Mouse (Mus musculus): ENCODE results near the gene Gm9780.
"Not testable (repeated sequence)": the region's sequence is repeated elsewhere in the genome, so short reads cannot be mapped to it uniquely, and the experiment has no call there.

Gm9780 gene

DNA sequence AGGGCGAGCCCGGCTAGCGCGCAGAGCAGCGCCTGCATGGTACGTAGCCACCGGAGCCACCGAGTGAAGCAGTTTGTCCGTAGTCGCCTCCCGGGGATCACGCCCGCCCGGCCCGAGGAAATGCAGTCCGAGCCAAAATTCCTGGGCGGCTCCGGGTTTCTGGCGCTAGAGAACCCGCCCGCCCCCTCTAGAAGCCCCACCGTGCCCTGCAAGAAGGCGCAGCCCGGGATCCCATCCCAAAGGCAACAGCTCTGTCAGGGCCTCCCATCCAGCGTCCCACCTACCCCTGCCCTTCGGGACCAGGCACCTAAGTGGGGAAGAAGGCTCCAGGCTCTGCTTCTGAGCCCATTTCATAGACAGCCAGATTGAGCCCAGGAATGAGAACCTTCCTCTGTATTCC is at the start of gene Gm9780:
TSS of gene Gm9780 (minus strand) at position 101 of the 400 bp plus-strand sequence.
- DNase-seq (ENCODE audit: low spot score in 2 of 2): not testable (repeated sequence)

- DNase-seq (ENCODE audit: low spot score in 2 of 2): not testable (repeated sequence)
Observed at GRCm38 (mm10) chr14:26081997-26082396, 39.5 kb upstream of the Gm9780 start, which contains the start of gene Cphx3. TSS of gene Cphx3 (plus strand) at chr14:26082297.

- not testable (repeated sequence) for DNase-seq (ENCODE audit: low spot score in 2 of 2)
Observed at GRCm38 (mm10) chr14:26081216-26081615, 38.7 kb upstream of the Gm9780 start, which contains the start of gene Cphx2. TSS of gene Cphx2 (plus strand) at chr14:26081516.

DNA sequence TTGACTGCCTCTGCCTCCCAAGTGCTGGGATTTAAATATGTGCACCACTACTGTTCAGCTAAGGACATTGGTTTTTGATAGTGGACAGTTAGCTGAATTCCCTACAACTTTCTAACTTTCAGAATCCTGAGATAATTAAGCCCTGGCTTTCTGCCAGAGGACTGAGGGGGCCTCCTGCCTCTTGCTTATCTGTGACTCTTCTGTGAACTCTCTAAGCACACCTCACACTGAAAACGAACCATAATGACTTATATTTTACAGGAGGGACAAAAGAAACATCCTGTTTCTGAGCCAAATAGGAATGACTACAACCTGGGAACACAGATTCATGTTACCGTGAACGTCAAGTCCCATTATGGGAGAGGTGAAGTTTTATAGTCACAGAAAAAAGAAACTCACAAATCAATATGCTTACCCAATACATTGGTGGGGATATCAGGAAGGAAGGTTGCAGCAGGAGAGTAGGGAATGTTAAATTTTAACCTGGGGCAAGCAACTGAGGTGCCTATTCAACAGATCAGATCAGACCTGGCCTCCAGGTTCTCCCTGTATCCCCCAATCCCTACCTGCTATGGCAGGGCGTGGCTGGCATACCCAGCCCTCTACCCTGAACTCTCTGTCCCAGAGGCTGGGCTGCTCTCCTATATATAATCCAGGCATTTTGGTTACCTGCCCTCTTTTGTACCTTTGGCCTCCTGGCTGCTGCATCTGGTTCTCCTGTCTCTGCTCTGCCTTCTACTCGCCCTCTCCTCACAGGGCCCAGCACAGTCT is 34.3 kb upstream of the Gm9780 start:
- DNase-seq (ENCODE audit: low spot score in 2 of 2): not testable (repeated sequence)

GRCm38 (mm10) chr14:26067325-26067633 is 24.8 kb upstream of the Gm9780 start, which contains the start of gene Tmem254c:
TSS of gene Tmem254c (minus strand) at chr14:26067355.
- not testable (repeated sequence) for DNase-seq (ENCODE audit: low spot score in 2 of 2)

- not testable (repeated sequence) for DNase-seq (ENCODE audit: low spot score in 2 of 2)
Observed at GRCm38 (mm10) chr14:26066574-26067324, 24.2 kb upstream of the Gm9780 start.

DNA sequence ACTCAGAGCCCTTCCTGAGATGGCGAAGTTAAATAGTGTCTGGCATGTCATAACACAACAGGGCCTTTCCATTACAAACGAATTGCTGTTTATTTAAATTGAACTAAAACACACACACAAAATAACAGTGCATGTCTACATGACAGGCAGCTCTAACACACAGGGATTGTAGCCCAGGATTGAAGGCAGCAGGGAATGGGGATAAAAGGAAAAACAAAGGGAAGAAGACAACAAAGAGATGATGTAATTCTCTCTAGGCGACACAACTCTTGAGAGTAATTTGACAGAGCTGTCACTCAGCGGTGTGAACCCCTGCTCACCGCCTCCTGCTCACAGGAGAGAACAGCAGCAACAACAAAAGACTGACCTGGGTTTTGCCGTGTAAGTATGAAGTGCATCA is 16.9 kb upstream of the Gm9780 start:
- DNase-seq (ENCODE audit: low spot score in 2 of 2): not testable (repeated sequence)

DNA sequence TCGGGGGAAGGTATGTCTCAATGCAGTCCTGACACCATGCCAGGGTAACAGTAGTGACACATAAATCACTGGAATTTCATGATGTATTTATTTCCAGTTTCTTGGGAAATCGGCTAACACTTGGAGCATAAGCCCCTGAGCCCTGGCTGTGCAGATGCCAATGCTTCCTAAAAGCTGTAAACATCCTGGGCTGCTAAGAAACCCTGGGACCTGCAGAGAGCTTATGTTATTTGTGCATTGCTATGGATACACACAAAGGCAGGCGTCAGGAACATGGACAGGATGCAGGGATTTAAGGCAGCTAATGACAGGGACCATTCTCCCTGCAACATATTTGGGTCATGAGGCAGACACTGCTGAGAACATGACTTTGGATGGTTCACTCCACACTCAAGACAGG is 15.7 kb upstream of the Gm9780 start:
- not testable (repeated sequence) for DNase-seq (ENCODE audit: low spot score in 2 of 2)

DNA sequence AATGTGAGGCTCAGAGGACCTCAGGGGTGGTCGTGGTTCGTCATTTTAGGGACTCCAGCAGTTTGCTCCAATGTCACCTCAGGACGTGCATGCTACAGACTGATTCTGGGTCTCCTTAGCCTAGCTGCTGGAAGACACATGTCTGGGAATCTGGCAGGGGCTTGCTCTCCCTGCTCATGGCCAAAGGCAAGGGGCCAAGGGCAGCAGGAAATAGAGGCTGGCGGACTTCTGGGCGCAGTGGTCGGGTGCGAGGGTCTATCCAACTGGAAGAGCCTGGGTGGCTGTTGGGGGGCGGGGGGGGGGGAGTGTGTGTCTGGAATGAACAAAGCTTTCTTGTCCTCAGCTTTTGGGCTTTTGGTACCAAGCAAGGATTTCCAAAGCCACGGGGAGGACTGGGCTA is 6.3 kb upstream of the Gm9780 start:
- not testable (repeated sequence) for DNase-seq (ENCODE audit: low spot score in 2 of 2)

DNA sequence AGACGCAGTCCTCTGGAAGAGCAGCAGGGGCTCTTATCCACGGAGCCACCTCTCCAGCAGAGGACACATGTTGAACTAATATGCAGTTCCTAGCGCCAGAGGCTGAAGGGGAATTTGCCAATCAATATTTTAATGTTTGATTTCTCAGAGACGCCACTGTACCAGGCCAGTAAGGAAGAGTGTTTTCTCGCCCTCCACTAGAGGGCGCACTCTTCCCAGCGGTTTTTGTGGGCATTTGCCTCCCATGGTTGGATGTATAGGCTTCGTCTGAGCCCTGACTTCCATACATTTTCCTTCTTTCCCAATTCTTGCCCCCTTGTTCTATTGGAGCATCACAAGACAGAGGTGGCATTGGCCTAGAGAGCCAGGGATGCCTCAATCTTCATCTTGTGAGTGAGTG is 4.5 kb upstream of the Gm9780 start:
- DNase-seq (ENCODE audit: low spot score in 2 of 2): not testable (repeated sequence)

GRCm38 (mm10) chr14:26045007-26045406 is 2.5 kb upstream of the Gm9780 start:
- not testable (repeated sequence) for DNase-seq (ENCODE audit: low spot score in 2 of 2)

DNA sequence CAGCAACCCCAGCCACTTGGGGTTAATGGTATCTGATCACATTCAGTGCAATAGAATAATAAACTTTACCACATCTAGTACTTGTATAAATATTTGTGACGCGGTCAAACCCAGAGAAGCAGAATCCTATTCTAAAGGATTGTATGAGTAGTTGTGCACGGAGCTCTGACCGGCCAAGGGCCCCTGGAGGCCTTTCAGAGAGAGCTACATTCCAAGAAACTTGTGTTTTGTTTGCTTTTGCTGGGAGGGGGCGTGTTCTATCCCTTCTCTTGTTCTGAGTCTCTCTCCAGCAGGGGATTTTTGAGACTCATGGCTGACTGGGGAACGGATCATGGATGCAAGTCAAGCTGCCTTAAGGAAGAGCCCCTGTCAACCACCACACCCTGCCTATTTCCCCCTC is 7.1 kb downstream of the Gm9780 start:
- DNase-seq (ENCODE audit: low spot score in 2 of 2): not testable (repeated sequence)

DNA sequence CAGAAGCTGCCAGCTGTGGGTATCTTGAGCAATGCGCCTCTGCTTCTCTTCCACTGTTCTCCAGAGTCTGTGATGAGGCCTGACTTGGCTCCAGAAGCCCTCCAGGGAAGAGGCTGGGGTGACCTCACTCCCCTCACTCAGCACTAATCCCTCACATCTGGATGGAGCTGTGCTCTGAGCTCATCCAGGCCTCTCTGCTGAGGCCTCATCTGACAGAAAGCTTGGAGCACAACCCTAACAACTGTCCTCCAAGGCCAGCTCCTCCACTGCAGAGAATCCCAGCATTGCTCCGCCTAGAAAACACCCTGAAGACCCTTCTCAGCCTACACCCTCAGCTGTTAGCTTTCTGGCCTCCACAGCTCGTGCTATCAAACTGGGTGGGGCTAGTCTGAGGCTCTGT is 8.1 kb downstream of the Gm9780 start:
- DNase-seq (ENCODE audit: low spot score in 2 of 2): not testable (repeated sequence)

DNA sequence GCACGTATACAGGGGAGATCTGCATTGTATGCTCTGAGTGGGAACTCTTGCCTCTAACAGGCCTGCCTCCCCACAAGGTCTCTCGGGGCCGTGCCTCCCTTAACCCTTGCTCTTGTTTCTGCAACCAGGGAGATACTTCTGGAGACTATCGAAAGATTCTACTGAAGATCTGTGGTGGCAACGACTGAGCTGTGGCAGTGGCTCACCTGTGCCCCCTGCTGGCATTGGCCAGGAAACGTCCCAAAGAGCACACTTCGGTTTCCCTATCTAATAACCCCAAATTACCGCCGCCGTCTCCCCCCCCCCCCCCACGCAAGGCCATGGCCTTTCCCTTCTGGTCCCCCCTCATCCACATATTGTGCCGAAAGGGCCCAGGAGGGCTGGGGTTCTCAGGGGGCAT is 16.9 kb downstream of the Gm9780 start:
- not testable (repeated sequence) for DNase-seq (ENCODE audit: low spot score in 2 of 2)

DNA sequence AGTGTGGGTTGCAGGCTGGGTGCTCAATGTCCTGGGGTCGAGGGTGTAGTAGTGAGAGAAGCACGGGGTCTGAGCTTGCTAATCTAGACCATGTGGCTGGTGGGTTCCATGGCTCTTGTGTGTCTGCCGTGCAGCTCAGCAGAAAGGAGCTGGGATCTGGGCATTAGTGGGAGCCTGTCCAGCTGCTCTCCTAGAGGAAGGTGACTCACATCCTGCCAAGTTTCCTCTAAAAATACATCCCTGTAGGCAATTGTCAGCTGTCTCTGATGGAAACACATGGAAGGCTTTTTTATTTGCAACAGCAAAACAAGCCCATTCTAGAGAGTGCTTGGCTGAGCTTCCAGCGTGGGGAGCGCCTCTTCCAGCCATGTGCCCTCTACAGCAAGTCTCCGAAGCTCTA is 19.7 kb downstream of the Gm9780 start:
- DNase-seq (ENCODE audit: low spot score in 2 of 2): not testable (repeated sequence)

- DNase-seq (ENCODE audit: low spot score in 2 of 2): not testable (repeated sequence)
Observed at GRCm38 (mm10) chr14:26021555-26021954, 21.0 kb downstream of the Gm9780 start.

GRCm38 (mm10) chr14:26016414-26016813 is 26.1 kb downstream of the Gm9780 start:
- not testable (repeated sequence) for DNase-seq (ENCODE audit: low spot score in 2 of 2)

GRCm38 (mm10) chr14:26007462-26007861 is 35.0 kb downstream of the Gm9780 start:
- not testable (repeated sequence) for DNase-seq (ENCODE audit: low spot score in 2 of 2)

GRCm38 (mm10) chr14:25981880-25982279 is 60.6 kb downstream of the Gm9780 start:
- not testable (repeated sequence) for DNase-seq (ENCODE audit: low spot score in 2 of 2)

GRCm38 (mm10) chr14:25979242-25979941 is 63.1 kb downstream of the Gm9780 start:
- not testable (repeated sequence) for DNase-seq (ENCODE audit: low spot score in 2 of 2)

- DNase-seq (ENCODE audit: low spot score in 2 of 2): not testable (repeated sequence)
Observed at GRCm38 (mm10) chr14:25978371-25979241, 63.9 kb downstream of the Gm9780 start, which contains the start of gene Duxbl1. TSS of gene Duxbl1 (plus strand) at chr14:25978577.
